Comparison of ENCODE assay signal across 12 mouse cellular contexts in the genomic region with DNA sequence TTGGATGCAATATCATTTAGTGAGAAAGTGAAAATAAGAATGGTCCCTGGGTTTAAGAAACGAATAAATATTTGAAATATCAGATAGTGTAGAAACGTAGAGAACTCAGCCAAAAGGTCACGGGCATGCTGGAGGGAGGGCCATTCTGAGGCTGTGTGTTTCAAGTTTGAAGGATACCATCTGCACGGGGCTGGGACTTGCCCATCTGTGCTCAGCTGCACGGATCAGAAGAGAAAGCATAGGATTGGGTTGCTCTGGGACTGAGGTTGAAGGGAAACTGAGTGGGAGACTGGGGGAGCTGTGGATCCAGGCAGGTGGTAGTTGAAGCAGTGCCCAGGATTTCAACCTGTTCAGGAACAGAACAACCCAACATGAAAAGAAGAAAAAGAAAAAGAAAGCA.
DNase-seq lines count a peak whose midpoint lies in the region; ATAC-seq and TF ChIP-seq lines count a peak whose summit lies in the region.
"Had no signal": no experiment of that assay in that cellular context is flagged by ENCODE, and none has a peak within 500 bp of the region (broad histone marks: within the 10 kb centered on the region; RNA-seq: fewer than 3 reads in every experiment).

No protein-coding gene starts in this region.

- intact Hi-C loops in left cerebral cortex, adult 2 months (cut with DNase I), result no loop called here
- intact Hi-C loops in left cerebral cortex, postnatal 25 days (cut with DNase I), result no loop called here
- intact Hi-C loops in heart, postnatal 36 days (cut with DNase I), result no loop called here

- H3K4me3 ChIP-seq in left cerebral cortex, adult 2 months, result no peak overlapping the region
- no peak overlapping the region for H3K4me3 ChIP-seq in kidney, embryonic 14.5 days (ENCODE audit: low read length)
- no peak overlapping the region for H3K4me3 ChIP-seq in midbrain, embryonic 15.5 days
- no peak overlapping the region for H3K4me3 ChIP-seq in forebrain, embryonic 11.5 days (ENCODE audit: low read depth, low read length)
- H3K4me3 ChIP-seq: hindbrain, embryonic 15.5 days had no signal

- WGBS in kidney, embryonic 14.5 days, result 28% methylated on average over 5 of the region's 5 CpGs
- 73% methylated on average over 5 of the region's 5 CpGs for WGBS in midbrain, embryonic 15.5 days
- WGBS in forebrain, embryonic 11.5 days, result 85% methylated on average over 5 of the region's 5 CpGs

- peak; percentile 89; the same call in 1 of the 2 replicates for ATAC-seq in kidney, embryonic 14.5 days (ENCODE audit: low FRiP score, low TSS enrichment)
- ATAC-seq in midbrain, embryonic 15.5 days (replicated peaks), result no peak
- no peak for ATAC-seq in forebrain, embryonic 11.5 days (replicated peaks; ENCODE audit: low FRiP score)
- ATAC-seq: liver, postnatal 0 days had no signal

- 0 out of 2 replicates have a peak overlapping the region, but pooled peaks have one; percentile 28 for H3K27ac ChIP-seq in left cerebral cortex, adult 2 months
- H3K27ac ChIP-seq in kidney, embryonic 14.5 days (ENCODE audit: low read depth, low read length), result no peak overlapping the region
- no peak overlapping the region for H3K27ac ChIP-seq in midbrain, embryonic 15.5 days
- no peak overlapping the region for H3K27ac ChIP-seq in forebrain, embryonic 11.5 days (ENCODE audit: low read depth, low read length)
- H3K27ac ChIP-seq: hindbrain, embryonic 15.5 days had no signal

- H3K9ac ChIP-seq in kidney, embryonic 14.5 days (ENCODE audit: low read depth, low read length), result no peak overlapping the region
- no peak overlapping the region for H3K9ac ChIP-seq in midbrain, embryonic 15.5 days
- no peak overlapping the region for H3K9ac ChIP-seq in forebrain, embryonic 11.5 days (ENCODE audit: low read length)
- H3K9ac ChIP-seq: hindbrain, embryonic 15.5 days; liver, postnatal 0 days had no signal

- H3K27me3 ChIP-seq in kidney, embryonic 14.5 days (ENCODE audit: control insufficient read depth, insufficient read depth, low read length), result no peaks in the 10 kb centered on the region
- no peaks in the 10 kb centered on the region for H3K27me3 ChIP-seq in midbrain, embryonic 15.5 days (replicated peaks)
- no peaks in the 10 kb centered on the region for H3K27me3 ChIP-seq in forebrain, embryonic 11.5 days (ENCODE audit: control insufficient read depth, insufficient read depth, low read length)
- H3K27me3 ChIP-seq: hindbrain, embryonic 15.5 days had no signal

- no peak overlapping the region for H3K4me2 ChIP-seq in kidney, embryonic 14.5 days (replicated peaks; ENCODE audit: low read depth, low read length)
- H3K4me2 ChIP-seq in midbrain, embryonic 15.5 days, result no peak overlapping the region
- no peak overlapping the region for H3K4me2 ChIP-seq in forebrain, embryonic 11.5 days (ENCODE audit: low read depth, low read length, severe bottlenecking)
- H3K4me2 ChIP-seq: hindbrain, embryonic 15.5 days had no signal

- TF ChIP-seq CTCF in left cerebral cortex, adult 2 months (IDR thresholded peaks at IDR 0.05), result no peak

- DNase-seq in left cerebral cortex, adult 2 months (ENCODE audit: extremely low spot score in 1 of 2, low spot score in 2 of 2), result no peak
- no peak for DNase-seq in left cerebral cortex, postnatal 25 days (ENCODE audit: low spot score in 2 of 2)
- DNase-seq in heart, postnatal 36 days, result peak; percentile 13 to 22
- DNase-seq in lung, postnatal 25 days (ENCODE audit: low spot score), result peak; percentile 53
- DNase-seq in right cerebral cortex, adult 18-20 months, result no peak
- no peak for DNase-seq in forebrain, embryonic 11.5 days (ENCODE audit: low spot score)
- DNase-seq: cerebellum, adult 2 months; liver, postnatal 0 days; thymus, adult 2 months had no signal

- H3K36me3 ChIP-seq in kidney, embryonic 14.5 days (ENCODE audit: control insufficient read depth, insufficient read depth, low read length), result no peaks in the 10 kb centered on the region
- H3K36me3 ChIP-seq in midbrain, embryonic 15.5 days (replicated peaks), result no peaks in the 10 kb centered on the region
- H3K36me3 ChIP-seq in forebrain, embryonic 11.5 days (ENCODE audit: control insufficient read depth, insufficient read depth, low read length), result no peaks in the 10 kb centered on the region
- H3K36me3 ChIP-seq: hindbrain, embryonic 15.5 days had no signal

- no peaks in the 10 kb centered on the region for H3K4me1 ChIP-seq in kidney, embryonic 14.5 days (ENCODE audit: control insufficient read depth, insufficient read depth, low read length)
- H3K4me1 ChIP-seq in midbrain, embryonic 15.5 days, result no peaks in the 10 kb centered on the region
- no peaks in the 10 kb centered on the region for H3K4me1 ChIP-seq in forebrain, embryonic 11.5 days (replicated peaks; ENCODE audit: control insufficient read depth, insufficient read depth, low read length)
- H3K4me1 ChIP-seq: hindbrain, embryonic 15.5 days had no signal

- no peaks in the 10 kb centered on the region for H3K9me3 ChIP-seq in kidney, embryonic 14.5 days (ENCODE audit: control insufficient read depth, low read length)
- H3K9me3 ChIP-seq in midbrain, embryonic 15.5 days, result no peaks in the 10 kb centered on the region
- no peaks in the 10 kb centered on the region for H3K9me3 ChIP-seq in forebrain, embryonic 11.5 days (ENCODE audit: control insufficient read depth, low read length)
- H3K9me3 ChIP-seq: hindbrain, embryonic 15.5 days had no signal

Comparison
In these comparisons a context has a peak if more than half of its experiments do, and no peak if none do; other contexts are left out.
1. DNase-seq: peak in heart, postnatal 36 days (2 of 2) and lung, postnatal 25 days (single experiment); none in left cerebral cortex, adult 2 months (0 of 2), left cerebral cortex, postnatal 25 days (0 of 2), right cerebral cortex, adult 18-20 months (single experiment) and forebrain, embryonic 11.5 days (single experiment).